Mouse (Mus musculus) neural tube, embryonic 13.5 days (tissue): ENCODE measurements around the gene BC030500. TPM values are rescaled to one million over a fixed set of nuclear protein-coding genes. Genes with fewer than 3 reads are reported as not detected.

ENCODE experiments used
- polyA plus RNA-seq: library from polyadenylated mRNA; unstranded; fragments of >200 nt; fragmentation: Nextera tagmentation; extraction: Ambion mirVana; gene quantifications from 2 replicates; pipeline ENCODE4 v1.2.1, GENCODE M21; 2015

BC030500 gene
- polyA plus RNA-seq, 1 experiment from 2014 or later: 7.6 TPM

Other genes starting within 250 kb of the BC030500 start
- 9.9 and 10.3 TPM in 2 replicates for gene Galntl6, start 885 bp downstream of the BC030500 start, polyA plus RNA-seq